Mouse (Mus musculus): ENCODE data around the gene Intu.

Intu gene

DNA sequence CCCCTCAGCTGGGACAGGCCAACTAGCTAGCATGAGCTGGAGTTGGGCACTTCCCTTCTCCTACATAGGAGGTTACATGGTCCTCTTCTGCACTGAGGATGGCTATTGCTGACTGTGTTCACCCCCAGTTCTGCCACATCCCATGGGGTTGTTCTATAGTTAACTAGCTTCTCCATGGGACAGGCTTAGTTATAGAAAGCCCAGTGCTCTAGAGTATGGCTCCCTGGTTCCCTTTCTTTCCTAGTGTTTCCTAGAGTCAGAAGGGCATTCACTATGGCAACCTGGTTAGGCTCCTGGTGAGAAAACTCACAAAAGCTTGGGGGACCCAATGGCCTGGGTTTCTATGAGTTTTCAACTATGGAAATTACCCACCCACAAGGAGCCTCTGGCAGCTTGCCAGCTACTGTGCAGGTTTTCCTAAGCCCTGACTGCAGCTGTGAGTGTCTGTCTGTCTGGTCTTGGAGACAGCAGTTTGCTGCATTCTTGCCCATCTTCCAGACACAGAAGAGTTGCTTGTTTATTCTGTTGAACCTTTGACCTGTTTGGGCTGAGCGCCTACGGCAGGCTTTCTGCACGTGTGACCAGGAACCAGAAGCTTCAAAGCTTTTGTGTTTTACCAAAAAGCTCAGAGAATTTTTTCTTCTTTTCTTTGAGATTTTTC lies 154.9 kb downstream of the Intu start:
- DNase-seq: peak; percentile 14

DNA sequence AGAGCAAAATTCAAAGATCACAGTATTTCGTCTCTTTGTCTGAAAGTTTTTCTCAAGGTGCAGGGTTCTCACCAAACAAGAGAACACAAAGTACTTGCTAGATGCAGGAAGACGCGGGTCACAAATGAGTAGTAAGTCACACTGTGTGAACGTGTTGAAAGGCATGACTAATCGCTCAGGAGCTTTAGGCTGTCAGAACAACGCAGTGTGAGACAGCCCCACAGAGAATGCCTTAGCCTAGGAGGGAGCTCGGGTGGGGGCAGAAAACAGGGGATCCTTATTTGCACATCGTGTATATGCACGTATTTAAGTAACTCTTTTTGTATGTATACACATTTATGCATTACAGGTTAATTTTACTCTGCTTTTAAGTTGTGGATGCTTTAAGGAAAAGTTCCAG lies 155.8 kb downstream of the Intu start:
- no peak for DNase-seq

DNA sequence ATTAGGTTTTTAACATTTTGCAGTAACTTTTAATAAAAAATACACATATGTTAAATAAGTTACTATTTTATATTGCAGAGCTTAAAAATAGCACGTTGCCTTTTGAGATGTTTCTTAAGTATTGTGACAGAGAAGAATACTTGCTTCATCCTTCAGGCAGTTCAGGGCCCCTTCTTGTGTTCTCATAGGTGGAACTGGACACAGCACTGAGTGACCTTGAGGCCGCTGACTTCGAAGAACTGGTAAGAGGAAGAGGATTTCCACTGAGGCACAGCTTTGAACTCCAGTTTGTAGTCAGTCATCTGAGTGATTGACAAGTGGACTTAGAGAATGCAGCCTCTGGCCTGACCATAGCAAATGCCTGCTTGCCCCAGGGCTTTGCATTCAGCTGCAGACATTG lies 156.5 kb downstream of the Intu start:
- no peak for DNase-seq

DNA sequence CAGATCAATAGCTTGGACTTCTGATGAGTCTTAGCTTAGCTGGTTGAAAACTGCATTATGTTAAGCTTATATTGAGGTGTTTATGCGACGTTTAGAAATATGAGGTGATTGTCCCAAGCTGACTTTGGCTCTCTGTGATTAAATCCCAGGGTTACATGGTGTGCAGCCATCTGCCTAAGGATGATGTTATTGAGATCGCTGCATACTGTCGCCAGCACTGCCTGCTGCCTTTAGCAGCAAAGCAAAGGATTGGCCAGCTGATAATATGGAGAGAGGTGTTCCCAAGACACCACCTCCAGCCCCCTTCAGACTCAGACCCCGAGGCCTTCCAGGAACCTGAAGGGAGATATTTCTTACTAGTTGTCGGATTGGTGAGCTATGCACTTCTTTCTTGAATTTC lies 160.5 kb downstream of the Intu start:
- no peak for DNase-seq

DNA sequence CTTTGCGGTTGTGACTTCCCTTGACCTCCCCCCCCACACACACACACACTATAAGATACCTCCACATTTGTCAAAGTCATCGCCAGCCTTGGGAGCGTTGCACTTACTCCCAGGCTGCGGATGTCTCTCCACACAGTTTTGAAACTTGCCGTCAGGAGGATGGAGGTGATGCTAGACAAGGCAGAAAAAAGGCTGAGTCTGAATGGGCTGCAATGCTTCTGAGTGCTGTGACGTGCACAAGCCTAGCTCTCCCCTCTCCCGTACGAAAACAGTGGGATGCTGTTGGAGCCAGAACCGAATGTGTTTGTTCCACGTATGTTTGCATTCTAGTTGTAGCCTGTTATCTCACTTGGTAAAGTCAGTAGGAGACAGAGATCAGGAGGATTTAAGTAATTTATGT lies 162.3 kb downstream of the Intu start:
- no peak for DNase-seq

DNA sequence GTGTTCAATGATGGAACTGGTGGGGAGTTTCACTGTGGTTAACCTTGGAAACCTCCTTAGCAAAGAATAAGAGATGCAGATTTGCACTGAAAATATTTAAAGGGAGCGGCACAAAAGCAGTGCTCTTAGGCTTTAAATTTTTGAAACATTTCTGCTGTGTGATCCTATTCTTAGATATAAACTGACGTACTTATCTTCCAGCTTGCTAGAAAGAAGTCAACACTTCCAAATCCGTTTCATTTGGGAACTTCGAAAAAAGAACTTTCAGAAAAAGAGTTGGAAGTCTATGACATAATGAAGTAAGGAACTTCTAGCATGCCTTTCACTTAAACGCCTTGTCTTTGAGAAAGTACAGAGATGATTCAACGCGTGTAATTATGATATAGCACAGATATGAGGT lies 162.9 kb downstream of the Intu start:
- no peak for DNase-seq

DNA sequence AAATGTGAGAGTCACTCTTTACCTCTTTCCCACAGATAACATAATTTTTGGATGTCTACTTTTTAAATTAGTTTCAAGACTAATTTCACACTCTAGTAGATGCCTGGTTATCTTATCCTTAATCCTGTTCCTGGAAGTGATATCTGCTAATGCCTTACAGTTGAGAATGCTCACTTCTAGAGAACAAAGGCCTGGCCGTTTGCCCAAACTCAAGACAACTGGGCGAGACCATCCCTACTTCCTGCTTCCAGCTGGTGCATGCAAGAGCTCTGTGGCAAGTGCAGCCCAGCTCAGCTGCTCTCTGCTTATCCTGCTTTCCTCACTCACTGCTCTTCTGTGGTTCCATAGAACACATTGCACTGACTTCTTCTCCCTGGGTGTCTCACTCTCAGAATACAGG lies 163.4 kb downstream of the Intu start:
- DNase-seq: no peak

DNA sequence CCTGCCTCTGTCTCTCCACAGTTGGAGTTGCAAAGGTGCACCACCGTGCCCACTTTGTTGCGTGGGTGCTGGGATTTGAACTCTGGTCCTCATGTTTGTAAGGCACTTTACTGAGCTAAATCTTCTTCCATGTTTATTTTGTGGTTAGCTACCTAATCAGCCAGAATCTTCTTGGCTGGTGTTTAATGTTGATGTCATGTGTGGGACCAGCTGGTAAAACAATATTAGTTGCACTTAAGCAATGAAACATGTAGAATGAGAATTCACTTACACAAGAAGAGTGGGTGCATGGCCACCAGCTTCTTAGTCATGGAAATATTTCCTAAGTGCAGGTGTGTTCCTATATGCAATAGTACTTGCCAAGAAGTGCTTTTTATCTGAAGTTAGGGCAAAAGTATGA lies 164.1 kb downstream of the Intu start:
- DNase-seq: no peak

DNA sequence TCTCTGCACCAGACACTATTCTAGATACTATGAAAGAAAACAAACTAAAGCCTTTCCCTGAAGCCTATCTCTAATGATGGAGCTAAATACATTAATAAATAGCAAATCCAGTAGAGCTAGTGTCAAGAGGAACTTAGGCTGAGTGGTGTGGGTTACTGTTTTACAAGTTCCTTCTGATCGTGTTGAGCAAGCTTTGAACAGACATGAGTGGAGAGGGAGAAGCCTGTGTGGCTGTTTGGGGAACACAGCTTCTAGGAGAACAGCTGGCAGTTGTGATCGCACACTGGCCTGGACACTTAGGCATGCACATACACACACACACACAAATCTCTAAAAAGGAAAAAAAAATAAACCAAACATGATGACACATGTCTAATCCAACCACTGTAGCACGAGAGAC lies 167.7 kb downstream of the Intu start:
- no peak for DNase-seq

DNA sequence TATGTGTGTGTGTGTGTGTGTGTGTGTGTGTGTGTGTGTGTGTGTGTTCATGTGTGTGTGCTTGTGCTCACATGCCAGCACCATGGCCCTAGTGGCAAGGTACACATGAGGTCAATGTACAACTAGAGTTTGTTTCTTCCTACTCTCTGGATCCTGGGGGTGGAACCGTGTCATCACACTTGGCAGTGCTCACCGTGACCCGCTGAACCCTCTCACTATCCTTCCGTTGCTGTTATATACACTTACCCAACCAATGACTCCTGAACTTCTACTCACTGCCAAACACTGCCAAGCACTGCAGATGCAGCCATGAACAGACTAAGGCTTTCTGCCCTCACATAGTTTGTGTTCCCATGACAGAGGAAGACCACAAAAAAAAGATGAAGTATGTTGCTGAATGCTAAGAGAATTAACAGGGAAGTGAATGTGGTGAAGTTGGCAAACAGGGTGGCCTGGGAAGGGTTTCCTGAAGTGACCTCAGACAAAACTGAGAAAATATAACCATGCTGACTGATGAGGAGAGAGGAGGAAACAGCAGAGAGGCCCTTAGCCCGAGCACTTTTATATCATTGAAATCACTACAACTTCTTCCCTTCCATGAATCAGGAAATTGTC lies 173.8 kb downstream of the Intu start:
- DNase-seq: no peak

DNA sequence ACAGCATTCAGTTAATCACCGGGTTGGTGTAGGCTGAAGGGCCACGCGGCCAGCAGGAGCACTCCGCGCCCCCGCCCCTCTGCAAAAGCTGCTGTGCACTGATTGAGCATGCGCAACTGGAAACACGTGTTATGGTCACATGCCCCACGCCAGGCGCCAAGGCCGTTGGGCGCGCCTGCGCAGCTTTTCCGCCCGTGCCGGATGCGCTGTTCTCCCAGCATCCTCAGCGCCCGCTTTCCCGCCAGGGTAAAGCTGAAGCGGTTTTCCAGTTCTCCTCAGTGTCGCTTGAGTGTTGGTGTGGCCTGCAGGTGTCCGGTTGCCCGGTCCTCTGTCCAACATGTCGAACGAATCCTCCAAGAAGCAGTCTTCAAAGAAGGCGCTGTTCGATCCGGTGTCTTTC lies 177.6 kb downstream of the Intu start, which contains the start of gene Slc25a31:
TSS of gene Slc25a31 (plus strand) at position 201 of the 400 bp plus-strand sequence.
- no peak for DNase-seq

DNA sequence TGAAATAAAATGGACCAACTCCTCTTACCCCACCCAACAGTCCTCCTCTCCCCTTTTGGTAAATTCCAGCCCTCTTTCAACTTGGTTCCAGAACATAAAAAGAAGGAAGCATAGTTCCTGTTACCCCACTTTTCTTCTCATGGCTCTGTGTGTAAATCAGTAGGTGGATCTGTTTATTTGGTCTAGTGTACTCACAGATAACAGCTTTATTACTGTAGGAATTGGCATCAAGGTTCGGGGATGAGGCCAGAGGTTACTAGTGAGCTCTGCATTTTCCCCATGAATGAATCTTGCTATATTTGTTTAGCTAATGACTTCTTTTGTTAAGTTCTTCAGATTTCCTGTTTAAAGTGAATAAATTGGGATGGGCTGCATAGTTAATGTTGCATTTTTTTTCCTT lies 185.0 kb downstream of the Intu start:
- no peak for DNase-seq

DNA sequence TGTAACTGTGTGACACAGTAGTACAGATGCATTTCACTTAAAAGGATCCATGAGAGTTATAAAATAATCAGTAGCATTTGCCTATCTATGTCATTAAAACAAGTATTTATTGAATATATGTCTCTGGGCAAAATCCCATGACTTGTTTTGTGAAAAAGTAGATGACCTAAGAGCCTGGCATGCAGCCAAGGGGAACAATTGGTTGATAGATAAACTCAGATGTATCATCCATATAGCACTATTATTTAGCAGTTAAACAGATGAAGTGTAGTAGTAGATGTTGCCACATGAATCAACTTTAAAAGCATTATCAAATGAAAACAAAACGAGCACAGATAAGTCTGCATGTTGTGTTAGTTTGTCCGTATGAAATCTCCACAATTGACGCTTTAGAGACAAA lies 187.9 kb downstream of the Intu start:
- no peak for DNase-seq

DNA sequence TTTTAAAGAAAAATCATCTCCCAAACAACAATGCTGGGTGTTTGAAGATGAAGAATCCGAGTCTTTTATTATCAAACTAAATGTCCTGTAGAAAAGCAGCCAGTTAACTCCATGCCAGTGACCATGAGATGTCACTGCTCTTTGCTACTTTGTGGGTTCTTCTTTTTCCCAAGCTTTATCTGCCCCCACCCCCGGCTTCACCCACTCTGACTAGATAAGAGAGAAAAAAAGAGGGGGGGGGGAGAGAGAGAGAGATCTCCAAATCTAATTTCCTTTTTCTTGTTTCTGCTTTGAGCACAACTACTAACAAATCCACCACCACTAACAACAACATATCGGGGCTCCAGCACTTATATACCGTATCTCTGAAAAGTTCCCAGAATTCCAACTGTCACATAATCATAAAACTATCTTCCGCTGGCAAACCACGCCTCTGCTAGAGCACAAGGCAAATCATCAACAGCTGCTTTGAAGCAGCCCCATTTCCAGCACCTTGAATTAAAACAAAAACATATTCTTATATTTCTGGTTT lies 207.4 kb downstream of the Intu start:
- no peak for DNase-seq

DNA sequence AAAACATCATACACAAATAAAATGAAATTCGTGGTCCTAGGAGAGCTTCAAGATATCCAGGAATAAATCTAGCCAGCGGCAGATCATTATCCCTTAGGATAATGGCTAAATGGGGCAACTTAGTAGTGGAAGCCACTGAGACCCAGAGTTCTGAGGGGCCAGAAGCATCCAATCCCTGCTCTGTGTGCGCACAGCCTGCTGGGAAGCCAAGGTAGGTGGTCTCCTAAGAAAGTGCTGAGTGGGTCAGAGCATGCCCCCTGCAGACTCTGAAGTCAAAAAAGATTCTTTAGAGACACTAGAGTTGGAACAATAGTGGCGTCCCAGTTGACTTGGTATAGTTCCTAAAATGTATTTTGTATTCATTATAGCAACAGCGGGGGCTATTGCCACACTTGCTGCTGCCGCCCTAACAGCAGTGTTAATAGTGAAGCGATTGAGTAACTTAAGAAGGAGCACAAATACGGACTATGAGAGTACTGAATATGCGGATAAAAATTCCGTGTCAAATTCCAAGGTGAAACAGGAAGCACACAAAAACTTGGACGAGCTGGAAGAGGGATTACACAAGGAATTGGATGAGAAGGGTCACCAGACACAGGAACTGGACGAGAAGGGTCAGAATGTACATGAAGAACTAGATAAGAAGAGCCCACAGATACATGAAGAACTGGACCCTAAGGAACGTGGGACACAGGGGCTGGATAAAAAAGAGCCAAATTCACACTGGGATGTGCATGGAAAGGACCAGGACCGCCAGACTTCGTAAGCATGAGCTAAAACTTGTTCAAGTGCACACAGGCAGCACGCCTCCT lies 213.1 kb downstream of the Intu start, which contains the start of gene Hspa4l:
TSS of gene Hspa4l (plus strand) at position 472 of the 812 bp plus-strand sequence.
- no peak for DNase-seq

DNA sequence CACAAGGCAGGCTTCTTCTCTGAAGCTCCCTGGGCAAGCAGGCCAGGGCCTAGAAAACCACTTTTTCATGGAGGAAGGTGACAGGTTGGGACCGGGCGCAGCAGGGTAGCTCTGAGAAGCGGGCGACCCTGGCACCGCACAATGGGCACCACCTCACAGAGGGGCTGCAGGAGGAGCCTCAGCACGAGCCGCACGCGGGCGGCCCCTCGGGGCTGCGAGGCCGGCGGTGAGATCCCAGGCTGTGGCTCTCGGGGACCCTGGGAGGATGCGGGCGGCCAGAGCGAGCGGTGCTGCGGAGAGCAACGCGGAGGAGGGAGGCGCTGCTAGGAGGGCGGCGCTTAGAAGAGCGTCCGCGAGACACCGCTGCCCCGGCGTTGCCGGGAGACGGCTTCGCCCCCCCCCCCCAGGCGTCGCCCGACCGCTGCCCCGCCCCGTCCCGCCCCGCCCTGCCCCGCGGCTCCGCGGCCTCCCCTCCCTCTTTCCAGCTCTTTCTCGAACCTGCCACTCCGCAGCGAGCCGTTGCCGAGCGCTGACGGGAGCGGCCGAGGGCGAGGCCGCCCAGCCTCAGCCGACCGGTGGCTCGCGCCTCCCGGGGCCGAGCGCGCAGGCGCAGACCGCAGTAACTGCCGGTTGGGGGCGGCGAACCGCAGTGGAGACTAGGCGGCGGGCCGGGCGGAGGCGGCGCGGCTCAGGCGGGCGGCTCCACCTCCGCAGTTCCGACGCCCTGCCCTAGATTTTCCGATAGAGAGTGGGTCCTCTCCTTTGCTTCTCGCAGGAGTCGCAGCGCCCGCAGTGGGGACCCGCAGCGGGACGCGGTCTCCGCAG lies 214.0 kb downstream of the Intu start:
- peak; percentile 96 for DNase-seq

DNA sequence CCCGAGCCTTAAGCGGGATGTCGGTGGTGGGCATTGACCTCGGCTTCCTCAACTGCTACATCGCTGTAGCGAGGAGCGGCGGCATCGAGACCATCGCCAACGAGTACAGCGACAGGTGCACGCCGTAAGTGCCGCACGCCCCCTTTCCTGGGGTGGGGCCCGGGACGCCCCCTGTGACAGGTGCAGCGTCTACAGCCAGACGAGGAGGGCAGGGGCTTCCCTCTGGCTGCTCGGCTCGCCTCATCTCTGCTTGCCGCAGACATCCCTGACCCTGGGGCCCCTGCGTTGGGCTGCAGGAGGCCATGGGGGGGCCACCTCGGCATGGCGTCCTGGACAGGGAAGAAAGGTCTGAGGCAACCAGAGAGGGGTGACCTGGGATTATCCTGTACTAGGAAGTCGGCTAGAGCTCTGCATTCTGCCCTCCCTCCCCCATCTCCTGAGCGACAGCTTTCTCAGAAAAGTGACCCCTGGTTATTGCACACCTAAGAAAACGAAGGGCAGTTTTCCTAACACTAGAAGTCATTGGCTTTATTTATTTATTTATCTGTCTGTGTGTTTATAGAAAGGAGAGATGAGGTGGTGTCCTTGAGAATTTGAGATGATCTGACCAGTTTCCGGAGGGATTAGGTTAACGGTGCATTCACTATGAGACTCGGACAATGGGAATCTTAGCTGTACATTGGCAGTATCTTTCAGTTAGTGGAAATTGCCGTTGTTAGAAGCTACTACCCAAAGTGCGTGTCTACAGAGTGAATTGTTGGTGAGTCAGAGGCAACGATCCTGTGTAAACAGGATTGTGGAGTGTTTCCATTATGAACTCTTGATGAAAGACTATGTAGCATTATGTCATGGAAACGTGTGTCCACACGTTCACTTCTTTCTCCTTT lies 214.8 kb downstream of the Intu start:
- peak; percentile 89 for DNase-seq
